Mouse (Mus musculus) stomach, postnatal 0 days (tissue): ENCODE measurements around the gene Eml4. TPM values are rescaled to one million over a fixed set of nuclear protein-coding genes. Genes with fewer than 3 reads are reported as not detected.

Experiments used
- ATAC-seq: fragments of 200-750 bp; cut with Nextera tagmentation; 2 replicates; pipeline ENCODE4 v1.8.0; 2017; ENCODE audit not compliant: low FRiP score, low TSS enrichment
- DNase-seq: peaks from one replicate; pipeline ENCODE4 v3.0.0-alpha.2; 2016; ENCODE audit warnings: low spot score
- H3K27ac ChIP-seq: fragments of 300-500 bp; sonication (generic); replicated peaks from 2 replicates; pipeline ENCODE4 v1.5.1; 2014; ENCODE audit warnings: mild to moderate bottlenecking, control low read depth
- H3K27me3 ChIP-seq: fragments of 300-500 bp; sonication (generic); 2 replicates; pipeline ENCODE4 v1.6.1; 2014; ENCODE audit warnings: low read length; ENCODE audit not compliant: control insufficient read depth, insufficient read depth
- H3K36me3 ChIP-seq: fragments of 300-500 bp; sonication (generic); 2 replicates; pipeline ENCODE4 v1.6.1; 2014; ENCODE audit warnings: low read length, mixed read lengths; ENCODE audit not compliant: control insufficient read depth, insufficient read depth
- H3K4me1 ChIP-seq: fragments of 300-500 bp; sonication (generic); replicated peaks from 2 replicates; pipeline ENCODE4 v1.6.1; 2014; ENCODE audit warnings: antibody characterized with exemption; ENCODE audit not compliant: control insufficient read depth, insufficient read depth
- H3K4me2 ChIP-seq: fragments of 300-500 bp; sonication (generic); replicated peaks from 2 replicates; pipeline ENCODE4 v1.6.1; 2014; ENCODE audit warnings: low read depth, mild to moderate bottlenecking, control low read depth, moderate library complexity
- H3K4me3 ChIP-seq: fragments of 300-500 bp; sonication (generic); 2 replicates; pipeline ENCODE4 v1.5.1; 2014; ENCODE audit warnings: low read depth, low read length, control low read depth
- H3K9ac ChIP-seq: fragments of 300-500 bp; sonication (generic); 2 replicates; pipeline ENCODE4 v1.6.1; 2014; ENCODE audit warnings: mild to moderate bottlenecking, low read length, control low read depth, mixed read lengths
- H3K9me3 ChIP-seq: fragments of 300-500 bp; sonication (generic); 2 replicates; pipeline ENCODE4 v1.6.1; 2016; ENCODE audit warnings: low read length; ENCODE audit not compliant: control insufficient read depth
- CTCF ChIP-seq: IDR thresholded peaks from 2 replicates; pipeline ENCODE4 v1.5.1; 2016; ENCODE audit warnings: antibody characterized with exemption, low read depth, mild to moderate bottlenecking, moderate library complexity
- EP300 ChIP-seq: optimal IDR thresholded peaks from 2 replicates; pipeline ENCODE3; 2016; ENCODE audit warnings: antibody characterized with exemption
- WGBS: fragments of 180-500 bp; shearing (Covaris S2); extraction: QIAGEN DNeasy Blood & Tissue Kit; methylation state at CpG from one replicate; pipeline ENCODE4 v1.1.7; 2014; 5-methylcytosine and 5-hydroxymethylcytosine counted together
- polyA plus RNA-seq: library from polyadenylated mRNA; unstranded; fragments of >200 nt; fragmentation: Nextera tagmentation; extraction: Ambion mirVana; gene quantifications from 2 replicates; pipeline ENCODE4 v1.2.1, GENCODE M21; 2015

The Eml4 gene
- polyA plus RNA-seq, 1 experiment from 2014 or later = 11.5 TPM

- Histone ChIP-seq H3K4me3 (peak overlapping the region; percentile 86), H3K27ac (peak overlapping the region; percentile 96), H3K36me3 (no peaks in the 10 kb centered on the region), H3K9me3 (no peaks in the 10 kb centered on the region), H3K27me3 (no peaks in the 10 kb centered on the region), H3K4me1 (peaks cover 3% of the 10 kb centered on the region; the same call in 1 of the 2 replicates), H3K4me2 (peak overlapping the region; percentile 75), H3K9ac (peak overlapping the region; percentile 94)
- 2% methylated on average over 13 of the region's 13 CpGs for WGBS
- TF ChIP-seq EP300 (no peak), CTCF (no peak)
- DNase-seq (no peak), ATAC-seq (no peak)
These were observed 1.1 kb downstream of the Eml4 start for GRCm38 (mm10) chr17:83351601-83352413.

- peaks cover 3% of the 10 kb centered on the region; the same call in 1 of the 2 replicates for H3K4me1 ChIP-seq
- ATAC-seq (no peak), DNase-seq (no peak)
- TF ChIP-seq EP300 = no peak
- no peak for TF ChIP-seq CTCF
- H3K4me2 ChIP-seq = peak overlapping the region; percentile 75
- no peak overlapping the region for H3K27ac ChIP-seq
- H3K36me3 ChIP-seq = no peaks in the 10 kb centered on the region
- peak overlapping the region; percentile 86 for H3K4me3 ChIP-seq
- H3K9me3 ChIP-seq = no peaks in the 10 kb centered on the region
- no peaks in the 10 kb centered on the region for H3K27me3 ChIP-seq
- WGBS = 19% methylated on average over 2 of the region's 2 CpGs
- H3K9ac ChIP-seq = no peak overlapping the region; the same call in 1 of the 2 replicates
These were observed 1.7 kb downstream of the Eml4 start for GRCm38 (mm10) chr17:83352456-83352855.

DNA sequence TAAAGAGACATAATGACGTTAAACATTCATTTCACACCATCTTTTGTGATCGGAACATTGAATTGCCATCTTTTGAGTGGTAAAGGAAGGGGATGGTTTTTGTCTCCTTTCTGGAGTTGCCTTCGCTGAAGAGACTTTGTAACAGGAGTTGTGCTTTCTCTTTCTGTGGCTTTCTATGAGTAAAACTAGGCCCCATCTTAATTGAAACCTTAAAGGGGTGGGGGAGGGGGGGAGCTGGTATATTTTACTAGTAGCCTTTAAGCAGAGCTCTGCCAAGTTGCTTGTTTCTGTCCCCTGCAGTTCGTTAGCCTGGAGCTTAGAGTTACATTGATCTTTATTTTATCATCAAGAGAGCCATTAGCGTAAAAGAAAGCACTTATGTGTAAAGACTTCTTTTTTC is 2.3 kb downstream of the Eml4 start:
- Histone ChIP-seq H3K4me2 (peak overlapping the region; percentile 75), H3K27ac (no peak overlapping the region), H3K9ac (no peak overlapping the region; the same call in 1 of the 2 replicates), H3K4me1 (peaks cover 3% of the 10 kb centered on the region; the same call in 1 of the 2 replicates), H3K4me3 (peak overlapping the region; percentile 22; the same call in 1 of the 2 replicates), H3K27me3 (no peaks in the 10 kb centered on the region), H3K9me3 (no peaks in the 10 kb centered on the region), H3K36me3 (no peaks in the 10 kb centered on the region)
- TF ChIP-seq CTCF (no peak), EP300 (no peak)
- no peak for ATAC-seq
- WGBS = 41% methylated on average over 5 of the region's 5 CpGs
- no peak for DNase-seq

DNA sequence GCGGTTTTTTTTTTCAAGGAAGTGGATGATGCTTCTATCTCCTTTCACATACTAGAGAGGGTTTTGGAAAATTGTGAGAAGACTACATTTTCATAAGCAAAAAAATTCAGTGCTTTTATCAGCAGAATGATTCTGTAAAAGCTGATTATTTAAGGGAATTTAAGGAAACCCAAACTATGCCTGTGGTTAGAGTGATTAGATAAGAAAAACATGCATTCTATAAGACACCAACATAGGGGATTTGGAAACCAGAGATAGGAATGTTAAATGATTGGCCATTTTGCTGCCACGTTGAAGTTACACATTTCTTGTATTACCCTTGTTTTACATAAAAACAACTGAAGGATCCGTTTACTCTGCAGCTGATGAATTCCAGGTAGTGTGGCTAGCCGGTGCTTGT is 2.7 kb downstream of the Eml4 start:
- TF ChIP-seq CTCF = no peak
- TF ChIP-seq EP300 = no peak
- no peak overlapping the region for H3K9ac ChIP-seq
- no peaks in the 10 kb centered on the region for H3K36me3 ChIP-seq
- no peak overlapping the region for H3K27ac ChIP-seq
- H3K4me2 ChIP-seq = no peak overlapping the region
- ATAC-seq (no peak), DNase-seq (no peak)
- no peaks in the 10 kb centered on the region for H3K27me3 ChIP-seq
- peaks cover 3% of the 10 kb centered on the region; the same call in 1 of the 2 replicates for H3K4me1 ChIP-seq
- no peaks in the 10 kb centered on the region for H3K9me3 ChIP-seq
- no peak overlapping the region for H3K4me3 ChIP-seq
- 50% methylated on average over 4 of the region's 4 CpGs for WGBS

- H3K36me3 ChIP-seq = no peaks in the 10 kb centered on the region
- no peaks in the 10 kb centered on the region for H3K27me3 ChIP-seq
- no peak overlapping the region for H3K4me2 ChIP-seq
- DNase-seq = no peak
- no peak overlapping the region for H3K4me3 ChIP-seq
- H3K9ac ChIP-seq = no peak overlapping the region
- no peaks in the 10 kb centered on the region for H3K9me3 ChIP-seq
- ATAC-seq = no peak
- TF ChIP-seq EP300 (no peak), CTCF (no peak)
- H3K27ac ChIP-seq = no peak overlapping the region
- WGBS = 65% methylated on average over 2 of the region's 2 CpGs
- H3K4me1 ChIP-seq = peaks cover 3% of the 10 kb centered on the region; the same call in 1 of the 2 replicates
These were observed 4.8 kb downstream of the Eml4 start for GRCm38 (mm10) chr17:83355481-83355880.

DNA sequence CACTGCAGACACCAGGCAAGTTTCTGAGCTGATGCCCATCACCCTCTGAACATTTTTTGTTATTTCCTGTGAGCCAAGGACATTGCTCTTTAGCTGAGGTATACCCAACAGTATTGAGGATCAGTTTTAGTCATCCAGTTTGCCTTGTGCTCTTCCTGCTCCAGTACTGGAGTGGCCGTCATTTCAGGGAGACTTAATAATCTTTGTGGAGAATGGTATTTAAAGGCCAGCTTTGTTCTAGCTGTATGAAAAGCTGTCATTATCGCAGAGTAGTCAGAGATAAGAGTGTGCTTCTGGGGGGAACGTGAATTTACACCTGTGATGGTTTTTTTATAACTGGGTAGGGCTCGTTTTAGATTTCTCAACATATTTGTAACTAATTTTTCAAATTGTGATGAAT is 9.2 kb downstream of the Eml4 start:
- H3K27ac ChIP-seq = no peak overlapping the region
- DNase-seq (no peak), ATAC-seq (no peak)
- 48% methylated on average over 4 of the region's 4 CpGs for WGBS
- no peaks in the 10 kb centered on the region for H3K4me1 ChIP-seq
- no peaks in the 10 kb centered on the region for H3K36me3 ChIP-seq
- no peaks in the 10 kb centered on the region for H3K27me3 ChIP-seq
- H3K4me2 ChIP-seq = no peak overlapping the region
- H3K4me3 ChIP-seq = no peak overlapping the region
- TF ChIP-seq CTCF = no peak
- no peak for TF ChIP-seq EP300
- no peak overlapping the region for H3K9ac ChIP-seq
- H3K9me3 ChIP-seq = no peaks in the 10 kb centered on the region
